Mouse (Mus musculus): ENCODE measurements around the gene S100a3. TPM values are rescaled to one million over a fixed set of nuclear protein-coding genes. Genes with fewer than 3 reads are reported as not detected.
A peak's percentile ranks its signal among the peaks of the same experiment; 100 is the strongest.

Gene S100a3
- polyA plus RNA-seq, 1 experiment, result 4.7 TPM

DNA sequence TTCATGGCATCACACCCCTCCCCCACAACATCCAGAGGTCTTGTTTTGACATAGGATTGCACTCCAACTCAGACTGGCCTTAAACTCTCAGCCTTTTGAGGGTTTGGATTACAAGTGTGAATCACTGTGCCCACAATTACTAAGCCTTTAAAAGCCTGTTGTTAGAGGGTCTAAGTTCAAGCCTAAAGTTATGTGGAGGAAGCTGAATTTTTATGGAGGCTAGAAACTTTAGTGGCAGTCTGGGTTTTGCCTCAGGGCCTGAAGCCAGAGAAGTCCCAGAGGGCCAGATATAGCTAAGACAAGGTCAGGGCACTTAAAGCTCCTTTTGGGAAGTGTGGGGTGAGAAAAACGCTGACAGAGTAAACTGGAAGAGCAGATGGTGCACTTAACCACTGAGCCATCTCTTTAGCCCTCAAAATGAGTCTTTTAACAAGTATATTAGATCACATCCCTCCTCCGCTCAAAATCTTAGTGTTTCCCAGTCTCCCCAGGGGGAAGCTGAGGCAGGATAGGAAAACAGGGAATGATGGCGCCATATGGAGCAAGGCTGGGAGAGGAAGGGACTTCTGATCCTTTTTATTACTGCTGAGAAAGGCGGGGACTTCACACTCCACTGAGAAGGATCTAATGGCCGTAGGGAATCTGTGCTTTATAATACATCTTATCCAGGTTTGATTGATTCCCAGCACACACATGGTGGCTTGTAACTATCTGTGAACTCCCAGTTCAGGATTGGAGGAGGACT is 10.5 kb upstream of the S100a3 start:
- H3K4me2 ChIP-seq (ENCODE audit: low read depth), result peak overlapping the region; percentile 58
- TF ChIP-seq CEBPB (IDR thresholded peaks at IDR 0.05; ENCODE audit: insufficient read depth, poor library complexity, severe bottlenecking) (peak; percentile 76), E2F4 (IDR thresholded peaks at IDR 0.05; ENCODE audit: insufficient read depth) (no peak)
- H3K79me2 ChIP-seq (ENCODE audit: control insufficient read depth, insufficient read depth), result no peaks in the 10 kb centered on the region
- no peaks in the 10 kb centered on the region for H3K27me3 ChIP-seq (ENCODE audit: control insufficient read depth, insufficient read depth, insufficient read length)
- H3ac ChIP-seq (ENCODE audit: control insufficient read depth, insufficient read length), result no peak overlapping the region
- no peak overlapping the region for H3K4me3 ChIP-seq
- H3K36me3 ChIP-seq (ENCODE audit: control insufficient read depth, insufficient read depth), result no peaks in the 10 kb centered on the region

DNA sequence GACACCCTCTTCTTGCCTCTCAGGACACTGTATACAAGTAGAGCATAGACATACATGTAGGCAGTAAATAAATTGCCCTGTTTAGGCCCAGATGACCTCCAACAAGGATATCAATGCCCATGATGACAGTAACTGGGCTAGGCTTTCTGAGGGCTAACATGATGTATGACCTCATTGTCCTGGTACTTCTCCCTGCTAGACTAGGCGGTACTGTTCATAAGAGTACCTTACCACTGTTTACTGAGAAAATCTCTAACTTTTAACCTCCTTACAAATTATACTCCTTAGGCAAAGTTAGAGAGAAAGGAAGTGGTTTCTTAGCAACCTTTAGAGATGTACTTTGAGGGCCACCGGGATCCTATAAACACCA is 10.0 kb upstream of the S100a3 start:
- H3K79me2 ChIP-seq (ENCODE audit: control insufficient read depth, insufficient read depth), result no peaks in the 10 kb centered on the region
- H3K27me3 ChIP-seq (ENCODE audit: control insufficient read depth, insufficient read depth, insufficient read length), result no peaks in the 10 kb centered on the region
- TF ChIP-seq USF1 (IDR thresholded peaks at IDR 0.05; ENCODE audit: low read depth) (no peak), MAX (IDR thresholded peaks at IDR 0.05; ENCODE audit: low read depth) (no peak), SRF (IDR thresholded peaks at IDR 0.05; ENCODE audit: control insufficient read depth, insufficient read length, low read depth) (no peak), REST (IDR thresholded peaks at IDR 0.05; ENCODE audit: insufficient read depth, insufficient read length) (no peak), CEBPB (IDR thresholded peaks at IDR 0.05; ENCODE audit: insufficient read depth, poor library complexity, severe bottlenecking) (no peak), MYOD1 (IDR thresholded peaks at IDR 0.05; ENCODE audit: control insufficient read depth in 1 of 3, insufficient read length in 2 of 3, low read depth in 2 of 3) (no peak), POLR2AphosphoS2 (IDR thresholded peaks at IDR 0.05; ENCODE audit: insufficient read length, low read depth) (no peak), E2F4 (IDR thresholded peaks at IDR 0.05; ENCODE audit: insufficient read depth) (no peak), MYOG (IDR thresholded peaks at IDR 0.05; ENCODE audit: control insufficient read depth in 1 of 3, insufficient read depth in 1 of 3, insufficient read length in 2 of 3, low read depth in 2 of 3) (no peak), TCF3 (IDR thresholded peaks at IDR 0.05; ENCODE audit: insufficient read length, low read depth) (no peak), POLR2A (IDR thresholded peaks at IDR 0.05; ENCODE audit: insufficient read length, low read depth) (no peak), TCF12 (IDR thresholded peaks at IDR 0.05; ENCODE audit: insufficient read depth, poor library complexity, severe bottlenecking) (no peak)
- H3K4me2 ChIP-seq (ENCODE audit: low read depth), result peak overlapping the region; percentile 58
- H3K36me3 ChIP-seq (ENCODE audit: control insufficient read depth, insufficient read depth), result no peaks in the 10 kb centered on the region
- H3ac ChIP-seq (ENCODE audit: control insufficient read depth, insufficient read length), result no peak overlapping the region
- H3K4me3 ChIP-seq, result no peak overlapping the region

DNA sequence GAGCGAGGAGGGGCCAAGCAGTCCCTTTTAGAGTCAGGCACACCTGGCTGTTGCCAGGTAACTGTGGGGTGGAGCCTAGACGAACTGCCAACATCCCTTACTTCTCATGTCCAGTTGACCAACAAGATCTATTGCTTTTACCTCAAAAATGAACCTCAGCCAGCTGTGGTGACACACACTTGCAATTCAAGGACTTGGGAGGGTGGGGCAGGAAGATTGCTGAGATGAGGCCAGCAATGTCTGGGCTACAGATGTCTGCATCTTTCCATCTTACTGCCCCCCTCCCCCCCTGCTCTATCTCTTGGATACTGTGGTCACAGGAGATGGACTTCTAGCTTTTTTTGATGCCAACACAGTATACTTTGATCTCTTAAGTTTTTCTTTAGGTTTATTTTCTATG is 8.1 kb upstream of the S100a3 start:
- no peak overlapping the region for H3ac ChIP-seq (ENCODE audit: control insufficient read depth, insufficient read length)
- H3K79me2 ChIP-seq (ENCODE audit: control insufficient read depth, insufficient read depth), result no peaks in the 10 kb centered on the region
- TF ChIP-seq USF1 (IDR thresholded peaks at IDR 0.05; ENCODE audit: low read depth) (no peak), TCF12 (IDR thresholded peaks at IDR 0.05; ENCODE audit: insufficient read depth, poor library complexity, severe bottlenecking) (peak; percentile 28), CEBPB (IDR thresholded peaks at IDR 0.05; ENCODE audit: insufficient read depth, poor library complexity, severe bottlenecking) (peak; percentile 80), E2F4 (IDR thresholded peaks at IDR 0.05; ENCODE audit: insufficient read depth) (no peak), REST (IDR thresholded peaks at IDR 0.05; ENCODE audit: insufficient read depth, insufficient read length) (no peak), TCF3 (IDR thresholded peaks at IDR 0.05; ENCODE audit: insufficient read length, low read depth) (no peak), POLR2AphosphoS2 (IDR thresholded peaks at IDR 0.05; ENCODE audit: insufficient read length, low read depth) (no peak), MAX (IDR thresholded peaks at IDR 0.05; ENCODE audit: low read depth) (no peak), POLR2A (IDR thresholded peaks at IDR 0.05; ENCODE audit: insufficient read length, low read depth) (no peak), MYOD1 (IDR thresholded peaks at IDR 0.05; ENCODE audit: control insufficient read depth in 1 of 3, insufficient read length in 2 of 3, low read depth in 2 of 3) (peak in 1 of 3 experiments; percentile 30)
- no peak overlapping the region for H3K4me2 ChIP-seq (ENCODE audit: low read depth)
- no peak overlapping the region for H3K4me3 ChIP-seq
- no peaks in the 10 kb centered on the region for H3K27me3 ChIP-seq (ENCODE audit: control insufficient read depth, insufficient read depth, insufficient read length)
- no peaks in the 10 kb centered on the region for H3K36me3 ChIP-seq (ENCODE audit: control insufficient read depth, insufficient read depth)

DNA sequence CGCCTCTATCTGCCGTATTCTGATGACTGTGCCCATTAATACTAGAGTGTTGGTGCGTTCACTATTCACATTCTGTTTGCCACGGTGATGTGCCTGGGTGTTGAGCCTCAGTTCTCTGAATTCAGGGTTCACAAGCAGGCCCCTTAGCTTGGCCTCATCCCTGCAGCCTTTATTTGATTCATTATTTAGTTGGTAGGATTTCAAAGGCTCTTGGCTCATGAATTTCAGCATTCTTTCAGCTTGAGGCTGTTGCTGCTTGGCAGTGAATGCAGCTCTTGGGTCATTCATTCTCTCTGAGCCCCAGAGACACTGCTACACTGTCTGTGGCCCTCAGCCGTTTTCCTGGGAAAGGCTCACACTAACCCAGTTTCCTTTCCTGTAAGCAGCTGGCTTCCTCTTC is 4.4 kb upstream of the S100a3 start:
- H3K36me3 ChIP-seq (ENCODE audit: control insufficient read depth, insufficient read depth), result no peaks in the 10 kb centered on the region
- no peak overlapping the region for H3ac ChIP-seq (ENCODE audit: control insufficient read depth, insufficient read length)
- TF ChIP-seq POLR2AphosphoS2 (IDR thresholded peaks at IDR 0.05; ENCODE audit: insufficient read length, low read depth) (no peak), SRF (IDR thresholded peaks at IDR 0.05; ENCODE audit: control insufficient read depth, insufficient read length, low read depth) (no peak), USF1 (IDR thresholded peaks at IDR 0.05; ENCODE audit: low read depth) (no peak), POLR2A (IDR thresholded peaks at IDR 0.05; ENCODE audit: insufficient read length, low read depth) (no peak), TCF3 (IDR thresholded peaks at IDR 0.05; ENCODE audit: insufficient read length, low read depth) (no peak), E2F4 (IDR thresholded peaks at IDR 0.05; ENCODE audit: insufficient read depth) (no peak), REST (IDR thresholded peaks at IDR 0.05; ENCODE audit: insufficient read depth, insufficient read length) (no peak), MAX (IDR thresholded peaks at IDR 0.05; ENCODE audit: low read depth) (no peak), CEBPB (IDR thresholded peaks at IDR 0.05; ENCODE audit: insufficient read depth, poor library complexity, severe bottlenecking) (no peak), MYOG (IDR thresholded peaks at IDR 0.05; ENCODE audit: control insufficient read depth in 1 of 3, insufficient read depth in 1 of 3, insufficient read length in 2 of 3, low read depth in 2 of 3) (no peak)

DNA sequence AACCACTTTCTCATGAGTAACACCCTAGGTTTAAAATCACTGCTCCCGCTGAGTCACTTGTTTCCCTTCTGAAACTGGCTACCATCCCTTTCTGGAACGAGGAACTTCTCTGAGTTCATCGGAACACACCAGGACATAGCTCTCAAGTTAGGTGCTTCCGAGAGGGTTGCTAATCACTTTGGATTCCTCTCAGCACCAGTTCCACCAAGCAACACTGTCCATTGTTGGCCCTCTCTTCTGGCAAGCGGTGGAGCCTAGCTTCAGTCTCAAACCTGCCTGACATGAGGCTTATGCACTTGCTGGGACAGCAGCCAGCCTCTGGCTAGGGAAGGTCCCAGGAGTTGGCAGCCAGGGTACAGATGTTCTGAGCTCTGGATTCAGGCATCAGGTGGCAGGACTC is 14.3 kb downstream of the S100a3 start:
- Histone ChIP-seq H3K36me3 (ENCODE audit: control insufficient read depth, insufficient read depth) (no peaks in the 10 kb centered on the region), H3K4me3 (no peak overlapping the region), H3K4me2 (ENCODE audit: low read depth) (peak overlapping the region; percentile 63), H3ac (ENCODE audit: control insufficient read depth, insufficient read length) (no peak overlapping the region), H3K79me2 (ENCODE audit: control insufficient read depth, insufficient read depth) (no peaks in the 10 kb centered on the region), H3K27me3 (ENCODE audit: control insufficient read depth, insufficient read depth, insufficient read length) (no peaks in the 10 kb centered on the region)
- TF ChIP-seq MAX (IDR thresholded peaks at IDR 0.05; ENCODE audit: low read depth), result no peak
- no peak for TF ChIP-seq POLR2AphosphoS2 (IDR thresholded peaks at IDR 0.05; ENCODE audit: insufficient read length, low read depth)
- no peak for TF ChIP-seq MYOG (IDR thresholded peaks at IDR 0.05; ENCODE audit: control insufficient read depth in 1 of 3, insufficient read depth in 1 of 3, insufficient read length in 2 of 3, low read depth in 2 of 3)
- no peak for TF ChIP-seq POLR2A (IDR thresholded peaks at IDR 0.05; ENCODE audit: insufficient read length, low read depth)
- TF ChIP-seq TCF12 (IDR thresholded peaks at IDR 0.05; ENCODE audit: insufficient read depth, poor library complexity, severe bottlenecking), result no peak
- TF ChIP-seq E2F4 (IDR thresholded peaks at IDR 0.05; ENCODE audit: insufficient read depth), result no peak
- no peak for TF ChIP-seq CEBPB (IDR thresholded peaks at IDR 0.05; ENCODE audit: insufficient read depth, poor library complexity, severe bottlenecking)
- TF ChIP-seq SRF (IDR thresholded peaks at IDR 0.05; ENCODE audit: control insufficient read depth, insufficient read length, low read depth), result no peak
- no peak for TF ChIP-seq TCF3 (IDR thresholded peaks at IDR 0.05; ENCODE audit: insufficient read length, low read depth)
- no peak for TF ChIP-seq MYOD1 (IDR thresholded peaks at IDR 0.05; ENCODE audit: control insufficient read depth in 1 of 3, insufficient read length in 2 of 3, low read depth in 2 of 3)
- no peak for TF ChIP-seq REST (IDR thresholded peaks at IDR 0.05; ENCODE audit: insufficient read depth, insufficient read length)
- TF ChIP-seq USF1 (IDR thresholded peaks at IDR 0.05; ENCODE audit: low read depth), result no peak

More for the DNA sequence above, 4.4 kb upstream of the S100a3 start:
- H3K4me3 ChIP-seq, result no peak overlapping the region
- H3K79me2 ChIP-seq (ENCODE audit: control insufficient read depth, insufficient read depth), result no peaks in the 10 kb centered on the region
- H3K27me3 ChIP-seq (ENCODE audit: control insufficient read depth, insufficient read depth, insufficient read length), result no peaks in the 10 kb centered on the region
- H3K4me2 ChIP-seq (ENCODE audit: low read depth), result no peak overlapping the region
